ENCODE assay signal across 26 mouse cellular contexts in the genomic region with DNA sequence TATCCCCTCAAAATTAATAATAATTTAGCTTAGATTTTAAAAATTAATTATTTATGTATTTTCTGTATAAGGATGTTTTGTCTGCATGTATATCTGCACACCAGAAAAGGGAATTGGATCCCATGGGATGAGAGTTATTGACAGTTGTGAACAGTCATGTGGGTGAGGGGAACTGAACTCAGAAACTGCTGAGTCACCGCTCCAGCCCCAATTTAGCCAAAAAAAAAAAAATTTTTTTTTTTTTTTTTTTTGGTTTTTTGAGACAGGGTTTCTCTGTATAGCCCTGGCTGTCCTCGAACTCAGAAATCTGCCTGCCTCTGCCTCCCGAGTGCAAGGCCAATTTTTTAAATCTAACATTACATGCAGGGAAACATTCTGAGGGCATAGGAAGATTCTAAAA. TPM values are rescaled to one million over a fixed set of nuclear protein-coding genes. Genes with fewer than 3 reads are reported as not detected.
A peak's percentile ranks its signal among the peaks of the same experiment; 100 is the strongest.
DNase-seq lines count a peak whose midpoint lies in the region; ATAC-seq and TF ChIP-seq lines count a peak whose summit lies in the region.
"Had no signal": no experiment of that assay in that cellular context is flagged by ENCODE, and none has a peak within 500 bp of the region (broad histone marks: within the 10 kb centered on the region; RNA-seq: fewer than 3 reads in every experiment).

No protein-coding gene starts in this region.

- H3K4me3 ChIP-seq in CH12.LX (replicated peaks in 1 of 3; ENCODE audit: low read depth in 2 of 3, low read length in 2 of 3, poor library complexity in 1 of 3), result no peak overlapping the region
- no peak overlapping the region for H3K4me3 ChIP-seq in MEL (ENCODE audit: control insufficient read depth in 1 of 2, insufficient read depth in 1 of 2, low read depth in 2 of 2, low read length in 2 of 2)
- no peak overlapping the region for H3K4me3 ChIP-seq in hindbrain, embryonic 16.5 days (ENCODE audit: low read length)
- H3K4me3 ChIP-seq: embryonic facial prominence, embryonic 12.5 days; embryonic facial prominence, embryonic 15.5 days; forebrain, embryonic 15.5 days; hindbrain, embryonic 12.5 days; hindbrain, embryonic 15.5 days; intestine, embryonic 15.5 days had no signal

- whole genome bisulfite sequencing in hindbrain, embryonic 16.5 days, result 92% methylated on average over 3 of the region's 3 CpGs

- TF ChIP-seq CTCF in CH12.LX (conservative IDR thresholded peaks at IDR 0.05 in 1 of 2, IDR thresholded peaks at IDR 0.05 in 1 of 2; ENCODE audit: low read depth in 2 of 2, low read length in 2 of 2) (no peak), MEL (IDR thresholded peaks at IDR 0.05 in 2 of 3, conservative IDR thresholded peaks at IDR 0.05 in 1 of 3; ENCODE audit: control insufficient read depth in 1 of 3, insufficient read depth in 1 of 3, low read depth in 2 of 3, low read length in 3 of 3, poor library complexity in 1 of 3, severe bottlenecking in 1 of 3) (no peak)

- dilution Hi-C loops in CH12.LX (cut with MboI; ENCODE audit: extremely low pct_ligation_motif_present, extremely low pct_unique_long_range_greater_than_20kb, low sequenced_read_pairs), result no loop called here

- intact Hi-C loops in left cerebral cortex, postnatal 25 days (cut with DNase I), result no loop called here

- peak; percentile 19 for DNase-seq in CH12.LX (ENCODE audit: extremely low read depth)
- peak; percentile 23 for DNase-seq in MEL (ENCODE audit: low read depth, low spot score)
- DNase-seq in NIH3T3 (ENCODE audit: low read depth), result peak; percentile 16
- no peak for DNase-seq in gastrocnemius, adult 18-20 months (ENCODE audit: low spot score)
- DNase-seq in left cerebral cortex, postnatal 25 days (ENCODE audit: low spot score in 2 of 2), result no peak
- DNase-seq: adrenal gland, postnatal 10 days; adrenal gland, postnatal 36 days; cerebellum, adult 11-12 months; cerebellum, adult 8-10 months; cerebellum, postnatal 10 days; cerebellum, postnatal 36 days; embryo, embryonic 11 days; gastrocnemius, postnatal 10 days; gastrocnemius, postnatal 36 days; kidney, adult 11 months; kidney, adult 9 months had no signal

- H3K9me3 ChIP-seq in CH12.LX (replicated peaks; ENCODE audit: low read length) (no peaks in the 10 kb centered on the region), MEL (replicated peaks; ENCODE audit: insufficient read depth, low read length) (no peaks in the 10 kb centered on the region)
- no peaks in the 10 kb centered on the region for H3K9me3 ChIP-seq in hindbrain, embryonic 16.5 days (ENCODE audit: control insufficient read depth, low read length)
- H3K9me3 ChIP-seq: embryonic facial prominence, embryonic 12.5 days; embryonic facial prominence, embryonic 15.5 days; forebrain, embryonic 15.5 days; hindbrain, embryonic 12.5 days; hindbrain, embryonic 15.5 days; intestine, embryonic 15.5 days had no signal

- H3K27ac ChIP-seq in CH12.LX (ENCODE audit: insufficient read depth, low read depth), result no peak overlapping the region
- H3K27ac ChIP-seq in MEL (ENCODE audit: control insufficient read depth, low read depth, low read length), result no peak overlapping the region
- no peak overlapping the region for H3K27ac ChIP-seq in hindbrain, embryonic 16.5 days (ENCODE audit: low read depth, low read length)
- H3K27ac ChIP-seq: embryonic facial prominence, embryonic 12.5 days; embryonic facial prominence, embryonic 15.5 days; forebrain, embryonic 15.5 days; hindbrain, embryonic 12.5 days; hindbrain, embryonic 15.5 days; intestine, embryonic 15.5 days had no signal

- TF ChIP-seq POLR2A in CH12.LX (IDR thresholded peaks at IDR 0.05; ENCODE audit: low read depth, low read length) (no peak), MEL (IDR thresholded peaks at IDR 0.05; ENCODE audit: control insufficient read depth in 1 of 2, insufficient read depth in 1 of 2, low read depth in 1 of 2, low read length in 2 of 2, poor library complexity in 1 of 2) (no peak)

- H3K4me2 ChIP-seq in CH12.LX (ENCODE audit: insufficient read depth, low read depth, poor library complexity, severe bottlenecking), result no peak overlapping the region
- no peak overlapping the region for H3K4me2 ChIP-seq in hindbrain, embryonic 16.5 days (ENCODE audit: low read length)
- H3K4me2 ChIP-seq: embryonic facial prominence, embryonic 12.5 days; embryonic facial prominence, embryonic 15.5 days; forebrain, embryonic 15.5 days; heart, embryonic 11.5 days; hindbrain, embryonic 12.5 days; hindbrain, embryonic 15.5 days; intestine, embryonic 15.5 days had no signal

- in situ Hi-C loops in CH12.LX (cut with MboI; ENCODE audit: low pct_ligation_motif_present, low pct_unique_long_range_greater_than_20kb, low sequenced_read_pairs), result no loop called here

- H3K36me3 ChIP-seq in CH12.LX (replicated peaks in 1 of 2; ENCODE audit: control insufficient read depth in 1 of 2, insufficient read depth in 1 of 2, low read length in 1 of 2) (peaks cover 5 to 16% of the 10 kb centered on the region in 2 experiments), MEL (ENCODE audit: control insufficient read depth in 1 of 2, insufficient read depth in 2 of 2, low read length in 2 of 2) (peaks cover 2 to 13% of the 10 kb centered on the region in 2 experiments)
- peaks cover 7% of the 10 kb centered on the region for H3K36me3 ChIP-seq in hindbrain, embryonic 16.5 days (ENCODE audit: control insufficient read depth, insufficient read depth, low read length)

- no peak overlapping the region for H3K9ac ChIP-seq in CH12.LX (ENCODE audit: insufficient read depth, low read depth)
- H3K9ac ChIP-seq in MEL (ENCODE audit: control insufficient read depth, low read depth, low read length, poor library complexity, severe bottlenecking), result no peak overlapping the region
- no peak overlapping the region for H3K9ac ChIP-seq in hindbrain, embryonic 16.5 days (ENCODE audit: low read depth, low read length)
- H3K9ac ChIP-seq: embryonic facial prominence, embryonic 12.5 days; embryonic facial prominence, embryonic 15.5 days; forebrain, embryonic 15.5 days; hindbrain, embryonic 12.5 days; hindbrain, embryonic 15.5 days; intestine, embryonic 15.5 days had no signal

- H3K79me2 ChIP-seq in CH12.LX (replicated peaks; ENCODE audit: control insufficient read depth, extremely low read depth, insufficient read depth, poor library complexity, severe bottlenecking), result no peaks in the 10 kb centered on the region
- no peaks in the 10 kb centered on the region for H3K79me2 ChIP-seq in MEL (ENCODE audit: control insufficient read depth, insufficient read depth, low read length, poor library complexity)

- peaks cover 0 to 18% of the 10 kb centered on the region in 2 experiments; a peak in 2 of 4 replicates for H3K4me1 ChIP-seq in CH12.LX (ENCODE audit: control insufficient read depth in 1 of 2, insufficient read depth in 2 of 2)
- peaks cover 8 to 12% of the 10 kb centered on the region in 2 experiments; a peak in 3 of 4 replicates for H3K4me1 ChIP-seq in MEL (ENCODE audit: control insufficient read depth in 1 of 2, insufficient read depth in 2 of 2, low read length in 2 of 2)
- no peaks in the 10 kb centered on the region for H3K4me1 ChIP-seq in hindbrain, embryonic 16.5 days (ENCODE audit: control insufficient read depth, insufficient read depth, low read depth, low read length)
- H3K4me1 ChIP-seq: embryonic facial prominence, embryonic 12.5 days; embryonic facial prominence, embryonic 15.5 days; forebrain, embryonic 15.5 days; hindbrain, embryonic 12.5 days; hindbrain, embryonic 15.5 days; intestine, embryonic 15.5 days had no signal

- H3K27me3 ChIP-seq in CH12.LX (replicated peaks) (no peaks in the 10 kb centered on the region), MEL (ENCODE audit: control insufficient read depth in 1 of 2, insufficient read depth in 2 of 2, low read length in 2 of 2) (no peaks in the 10 kb centered on the region)
- H3K27me3 ChIP-seq in hindbrain, embryonic 16.5 days (replicated peaks; ENCODE audit: control insufficient read depth, insufficient read depth, low read length), result no peaks in the 10 kb centered on the region
- H3K27me3 ChIP-seq: embryonic facial prominence, embryonic 12.5 days; embryonic facial prominence, embryonic 15.5 days; forebrain, embryonic 15.5 days; hindbrain, embryonic 12.5 days; hindbrain, embryonic 15.5 days; intestine, embryonic 15.5 days had no signal

- ATAC-seq in hindbrain, embryonic 16.5 days, result no peak
- ATAC-seq: forebrain, embryonic 15.5 days; intestine, embryonic 15.5 days had no signal

- TF ChIP-seq RAD21 in CH12.LX (IDR thresholded peaks at IDR 0.05; ENCODE audit: low read depth, low read length) (no peak), MEL (IDR thresholded peaks at IDR 0.05; ENCODE audit: low read depth, low read length) (no peak)

- TF ChIP-seq EP300 in CH12.LX (IDR thresholded peaks at IDR 0.05; ENCODE audit: low read length) (no peak), MEL (IDR thresholded peaks at IDR 0.05; ENCODE audit: low read depth in 1 of 2, low read length in 2 of 2) (no peak)

TF ChIP-seq in CH12.LX, 34 proteins besides CTCF, POLR2A, EP300 and RAD21:
- TF ChIP-seq ZC3H11A (IDR thresholded peaks at IDR 0.05; ENCODE audit: low read depth, low read length) (no peak), BHLHE40 (IDR thresholded peaks at IDR 0.05; ENCODE audit: low read depth, low read length) (no peak), ZNF384 (IDR thresholded peaks at IDR 0.05; ENCODE audit: low read depth, low read length) (peak; percentile 90), MAFK (IDR thresholded peaks at IDR 0.05; ENCODE audit: insufficient replicate concordance, low read length) (peak; percentile 89), MAX (IDR thresholded peaks at IDR 0.05; ENCODE audit: low read length) (no peak)

TF ChIP-seq in MEL, 35 proteins besides CTCF, POLR2A, EP300 and RAD21 (continues in another document):
- no peak for TF ChIP-seq TCF12 (IDR thresholded peaks at IDR 0.05; ENCODE audit: low read depth, low read length)
- no peak for TF ChIP-seq MAX (IDR thresholded peaks at IDR 0.05; ENCODE audit: low read length)
- no peak for TF ChIP-seq MXI1 (IDR thresholded peaks at IDR 0.05; ENCODE audit: low read depth, low read length)
- no peak for TF ChIP-seq SIN3A (IDR thresholded peaks at IDR 0.05; ENCODE audit: low read length)
- no peak for TF ChIP-seq NELFE (IDR thresholded peaks at IDR 0.05; ENCODE audit: low read depth, low read length)
- TF ChIP-seq ETS1 (IDR thresholded peaks at IDR 0.05; ENCODE audit: low read depth, low read length), result no peak
- TF ChIP-seq RCOR1 (IDR thresholded peaks at IDR 0.05; ENCODE audit: low read depth, low read length), result no peak
- no peak for TF ChIP-seq SMC3 (IDR thresholded peaks at IDR 0.05; ENCODE audit: low read depth, low read length)
- no peak for TF ChIP-seq MAZ (IDR thresholded peaks at IDR 0.05; ENCODE audit: low read depth, low read length)

RNA-seq across cellular contexts. Expression of a gene that starts 48.5 kb away (rescaled TPM):
- 0.17 and 0.51 TPM in 2 replicates for total RNA-seq in CH12.LX (2012; rRNA removed)
- not detected in 2 replicates for total RNA-seq in CH12.LX (2014; rRNA removed)
- 0.07 and 0.09 TPM in 2 replicates for polyA plus RNA-seq in CH12.LX (2012; ENCODE audit: insufficient read length, low read depth)
- total RNA-seq in MEL (2012; rRNA removed), result 0.04 and 0.07 TPM in 2 replicates
- under 1 TPM in 1 of 2 experiments, not detected in 1; 0.07 TPM for polyA plus RNA-seq in MEL (2012; ENCODE audit: insufficient read depth in 1 of 2, insufficient read length in 2 of 2, low read depth in 1 of 2, low replicate concordance in 2 of 2, missing spikeins in 1 of 2)
- 0.31 and 0.42 TPM in 2 replicates for polyA plus RNA-seq in hindbrain, embryonic 16.5 days (2015; fragmentation: Nextera tagmentation; extraction: Ambion mirVana)
- under 1 TPM; 0.57 to 0.83 TPM for total RNA-seq in gastrocnemius, adult 18-20 months (2021)
- total RNA-seq in left cerebral cortex, postnatal 25 days (2021), result 1 to 10 TPM; 7.3 to 9.4 TPM
- total RNA-seq: granulocyte monocyte progenitor cell, adult 5-6 weeks; hematopoietic stem cell, adult 5-6 weeks had no signal

Comparison
In these comparisons a context has a peak if more than half of its experiments do, and no peak if none do; other contexts are left out.
1. DNase-seq: peak in CH12.LX (single experiment), MEL (single experiment) and NIH3T3 (single experiment); none in gastrocnemius, adult 18-20 months (single experiment) and left cerebral cortex, postnatal 25 days (0 of 2).